Mouse (Mus musculus): ENCODE measurements at regions not wholly inside any gene's neighbourhood (a gene's known extent, or its start where the extent isn't known, plus 50 kb on each side); places are given as distances from the start of the nearest gene placed in this dataset.

- H3K27me3 ChIP-seq (replicated peaks; ENCODE audit: control insufficient read depth, insufficient read depth, low read length) = no peaks in the 10 kb centered on the region
- no peaks in the 10 kb centered on the region for H3K36me3 ChIP-seq (ENCODE audit: control insufficient read depth, insufficient read depth, low read length)
- no peak overlapping the region for H3K27ac ChIP-seq (replicated peaks; ENCODE audit: low read depth, low read length)
- no peak overlapping the region for H3K4me3 ChIP-seq (ENCODE audit: low read depth, low read length)
- H3K4me2 ChIP-seq (ENCODE audit: low read depth, low read length) = no peak overlapping the region
- DNase-seq (ENCODE audit: low spot score) = peak; percentile 18
- H3K9me3 ChIP-seq (ENCODE audit: control insufficient read depth, low read length) = no peaks in the 10 kb centered on the region
- no peak overlapping the region for H3K9ac ChIP-seq (ENCODE audit: low read depth, low read length)
- WGBS = 48% methylated on average over 4 of the region's 4 CpGs
- 0 out of 2 replicates have a peak, but pooled peaks cover 2% of the 10 kb centered on the region for H3K4me1 ChIP-seq (ENCODE audit: control insufficient read depth, insufficient read depth, low read length)
- ATAC-seq (ENCODE audit: low read depth) = no peak
Measured at GRCm38 (mm10) chr1:44957125-44957524, 354.2 kb upstream of the Col3a1 start.

GRCm38 (mm10) chr1:44987171-44987570 lies 324.2 kb upstream of the Col3a1 start:
- Histone ChIP-seq H3K27ac (replicated peaks; ENCODE audit: low read depth, low read length) (no peak overlapping the region), H3K9ac (ENCODE audit: low read depth, low read length) (no peak overlapping the region), H3K36me3 (ENCODE audit: control insufficient read depth, insufficient read depth, low read length) (no peaks in the 10 kb centered on the region), H3K4me3 (ENCODE audit: low read depth, low read length) (no peak overlapping the region), H3K4me1 (ENCODE audit: control insufficient read depth, insufficient read depth, low read length) (no peaks in the 10 kb centered on the region), H3K4me2 (ENCODE audit: low read depth, low read length) (no peak overlapping the region), H3K9me3 (ENCODE audit: control insufficient read depth, low read length) (no peaks in the 10 kb centered on the region), H3K27me3 (replicated peaks; ENCODE audit: control insufficient read depth, insufficient read depth, low read length) (no peaks in the 10 kb centered on the region)
- peak; percentile 34 for DNase-seq (ENCODE audit: low spot score)
- ATAC-seq (ENCODE audit: low read depth) = peak; percentile 37; the same call in 1 of the 2 replicates
- 44% methylated on average over 3 of the region's 3 CpGs for WGBS

- H3K4me2 ChIP-seq (ENCODE audit: low read depth, low read length) = no peak overlapping the region
- no peaks in the 10 kb centered on the region for H3K9me3 ChIP-seq (ENCODE audit: control insufficient read depth, low read length)
- DNase-seq (ENCODE audit: low spot score) = peak; percentile 71
- peaks cover 16% of the 10 kb centered on the region; the same call in 1 of the 2 replicates for H3K4me1 ChIP-seq (ENCODE audit: control insufficient read depth, insufficient read depth, low read length)
- no peak overlapping the region for H3K4me3 ChIP-seq (ENCODE audit: low read depth, low read length)
- H3K27me3 ChIP-seq (replicated peaks; ENCODE audit: control insufficient read depth, insufficient read depth, low read length) = no peaks in the 10 kb centered on the region
- ATAC-seq (ENCODE audit: low read depth) = peak; percentile 19; the same call in 1 of the 2 replicates
- H3K9ac ChIP-seq (ENCODE audit: low read depth, low read length) = no peak overlapping the region
- no peaks in the 10 kb centered on the region for H3K36me3 ChIP-seq (ENCODE audit: control insufficient read depth, insufficient read depth, low read length)
- peak overlapping the region; percentile 61 for H3K27ac ChIP-seq (replicated peaks; ENCODE audit: low read depth, low read length)
Measured at GRCm38 (mm10) chr1:45020516-45020915, 290.8 kb upstream of the Col3a1 start.

GRCm38 (mm10) chr1:45021234-45021633 lies 290.1 kb upstream of the Col3a1 start:
- DNase-seq (ENCODE audit: low spot score) (peak; percentile 91), ATAC-seq (ENCODE audit: low read depth) (peak; percentile 72; the same call in 1 of the 2 replicates)
- Histone ChIP-seq H3K27ac (replicated peaks; ENCODE audit: low read depth, low read length) (peak overlapping the region; percentile 39), H3K9ac (ENCODE audit: low read depth, low read length) (no peak overlapping the region), H3K9me3 (ENCODE audit: control insufficient read depth, low read length) (no peaks in the 10 kb centered on the region), H3K4me3 (ENCODE audit: low read depth, low read length) (no peak overlapping the region), H3K4me2 (ENCODE audit: low read depth, low read length) (no peak overlapping the region), H3K27me3 (replicated peaks; ENCODE audit: control insufficient read depth, insufficient read depth, low read length) (no peaks in the 10 kb centered on the region), H3K36me3 (ENCODE audit: control insufficient read depth, insufficient read depth, low read length) (no peaks in the 10 kb centered on the region), H3K4me1 (ENCODE audit: control insufficient read depth, insufficient read depth, low read length) (peaks cover 16% of the 10 kb centered on the region; the same call in 1 of the 2 replicates)
- WGBS = 21% methylated on average over 2 of the region's 2 CpGs

GRCm38 (mm10) chr1:45022146-45022841 lies 289.0 kb upstream of the Col3a1 start:
- Histone ChIP-seq H3K27me3 (replicated peaks; ENCODE audit: control insufficient read depth, insufficient read depth, low read length) (no peaks in the 10 kb centered on the region), H3K36me3 (ENCODE audit: control insufficient read depth, insufficient read depth, low read length) (no peaks in the 10 kb centered on the region), H3K9me3 (ENCODE audit: control insufficient read depth, low read length) (0 out of 2 replicates have a peak, but pooled peaks cover 3% of the 10 kb centered on the region), H3K27ac (replicated peaks; ENCODE audit: low read depth, low read length) (peak overlapping the region; percentile 80), H3K4me2 (ENCODE audit: low read depth, low read length) (no peak overlapping the region), H3K9ac (ENCODE audit: low read depth, low read length) (no peak overlapping the region), H3K4me3 (ENCODE audit: low read depth, low read length) (no peak overlapping the region), H3K4me1 (ENCODE audit: control insufficient read depth, insufficient read depth, low read length) (peaks cover 16% of the 10 kb centered on the region; the same call in 1 of the 2 replicates)
- 58% methylated on average over 1 of the region's 1 CpGs for WGBS
- DNase-seq (ENCODE audit: low spot score) (peak; percentile 90), ATAC-seq (ENCODE audit: low read depth) (peak; percentile 92)

- no peak overlapping the region for H3K9ac ChIP-seq (ENCODE audit: low read depth, low read length)
- peak overlapping the region; percentile 80 for H3K27ac ChIP-seq (replicated peaks; ENCODE audit: low read depth, low read length)
- 0 out of 2 replicates have a peak, but pooled peaks cover 4% of the 10 kb centered on the region for H3K9me3 ChIP-seq (ENCODE audit: control insufficient read depth, low read length)
- WGBS = 63% methylated on average over 3 of the region's 3 CpGs
- H3K36me3 ChIP-seq (ENCODE audit: control insufficient read depth, insufficient read depth, low read length) = no peaks in the 10 kb centered on the region
- no peak overlapping the region for H3K4me3 ChIP-seq (ENCODE audit: low read depth, low read length)
- no peak overlapping the region for H3K4me2 ChIP-seq (ENCODE audit: low read depth, low read length)
- peaks cover 16% of the 10 kb centered on the region; the same call in 1 of the 2 replicates for H3K4me1 ChIP-seq (ENCODE audit: control insufficient read depth, insufficient read depth, low read length)
- ATAC-seq (ENCODE audit: low read depth) (no peak), DNase-seq (ENCODE audit: low spot score) (peak; percentile 30)
- no peaks in the 10 kb centered on the region for H3K27me3 ChIP-seq (replicated peaks; ENCODE audit: control insufficient read depth, insufficient read depth, low read length)
Measured at GRCm38 (mm10) chr1:45023336-45023735, 288.0 kb upstream of the Col3a1 start.

- Histone ChIP-seq H3K4me1 (ENCODE audit: control insufficient read depth, insufficient read depth, low read length) (peaks cover 10% of the 10 kb centered on the region; the same call in 1 of the 2 replicates), H3K9ac (ENCODE audit: low read depth, low read length) (no peak overlapping the region), H3K9me3 (ENCODE audit: control insufficient read depth, low read length) (0 out of 2 replicates have a peak, but pooled peaks cover 4% of the 10 kb centered on the region), H3K27ac (replicated peaks; ENCODE audit: low read depth, low read length) (peak overlapping the region; percentile 22), H3K36me3 (ENCODE audit: control insufficient read depth, insufficient read depth, low read length) (no peaks in the 10 kb centered on the region), H3K4me3 (ENCODE audit: low read depth, low read length) (no peak overlapping the region), H3K4me2 (ENCODE audit: low read depth, low read length) (no peak overlapping the region), H3K27me3 (replicated peaks; ENCODE audit: control insufficient read depth, insufficient read depth, low read length) (no peaks in the 10 kb centered on the region)
- DNase-seq (ENCODE audit: low spot score) (peak; percentile 88), ATAC-seq (ENCODE audit: low read depth) (peak; percentile 90)
- 31% methylated on average over 4 of the region's 4 CpGs for WGBS
Measured at GRCm38 (mm10) chr1:45031436-45032027, 279.8 kb upstream of the Col3a1 start.

- Histone ChIP-seq H3K36me3 (ENCODE audit: control insufficient read depth, insufficient read depth, low read length) (no peaks in the 10 kb centered on the region), H3K4me2 (ENCODE audit: low read depth, low read length) (no peak overlapping the region), H3K27ac (replicated peaks; ENCODE audit: low read depth, low read length) (no peak overlapping the region), H3K9ac (ENCODE audit: low read depth, low read length) (no peak overlapping the region), H3K9me3 (ENCODE audit: control insufficient read depth, low read length) (no peaks in the 10 kb centered on the region), H3K4me1 (ENCODE audit: control insufficient read depth, insufficient read depth, low read length) (peaks cover 10% of the 10 kb centered on the region; the same call in 1 of the 2 replicates), H3K4me3 (ENCODE audit: low read depth, low read length) (no peak overlapping the region), H3K27me3 (replicated peaks; ENCODE audit: control insufficient read depth, insufficient read depth, low read length) (no peaks in the 10 kb centered on the region)
- no peak for ATAC-seq (ENCODE audit: low read depth)
- no peak for DNase-seq (ENCODE audit: low spot score)
- WGBS = 72% methylated on average over 7 of the region's 7 CpGs
Measured at GRCm38 (mm10) chr1:45033343-45033742, 278.0 kb upstream of the Col3a1 start.

Data from embryonic facial prominence, embryonic 14.5 days (tissue).